24 mouse cellular contexts compared by ENCODE assay signal in genomic region chr6:82078875-82079274, GRCm38 (mm10). TPM values are rescaled to one million over a fixed set of nuclear protein-coding genes. Genes with fewer than 3 reads are reported as not detected.
DNase-seq lines count a peak whose midpoint lies in the region; ATAC-seq and TF ChIP-seq lines count a peak whose summit lies in the region.
"Had no signal": no experiment of that assay in that cellular context is flagged by ENCODE, and none has a peak within 500 bp of the region (broad histone marks: within the 10 kb centered on the region; RNA-seq: fewer than 3 reads in every experiment).

No protein-coding gene starts in this region.

- peaks cover 2% of the 10 kb centered on the region for H3K4me1 ChIP-seq in heart, adult 2 months (ENCODE audit: control insufficient read depth, insufficient read depth, low read length)
- peaks cover 9% of the 10 kb centered on the region; the same call in 1 of the 2 replicates for H3K4me1 ChIP-seq in liver, adult 2 months (ENCODE audit: control insufficient read depth, insufficient read depth, low read length)
- no peaks in the 10 kb centered on the region for H3K4me1 ChIP-seq in liver, embryonic 11.5 days (replicated peaks; ENCODE audit: control insufficient read depth, insufficient read depth, low read length)
- peaks cover 5% of the 10 kb centered on the region for H3K4me1 ChIP-seq in brown adipose tissue, adult 24 weeks (ENCODE audit: control insufficient read depth, insufficient read depth, insufficient read length, low read length)

- peak overlapping the region; percentile 2; the same call in 1 of the 2 replicates for H3K27ac ChIP-seq in heart, adult 2 months
- 0 out of 2 replicates have a peak overlapping the region, but pooled peaks have one; percentile 34 for H3K27ac ChIP-seq in liver, adult 2 months (replicated peaks; ENCODE audit: insufficient read depth, low read depth, low read length)
- H3K27ac ChIP-seq in liver, embryonic 11.5 days (ENCODE audit: low read depth, low read length) = no peak overlapping the region
- H3K27ac ChIP-seq in brown adipose tissue, adult 24 weeks (replicated peaks; ENCODE audit: low read depth, low read length) = peak overlapping the region; percentile 42; the same call in 1 of the 2 replicates

- peak; percentile 33 for TF ChIP-seq CTCF in heart, adult 2 months (IDR thresholded peaks at IDR 0.05)
- no peak for TF ChIP-seq CTCF in liver, adult 2 months (IDR thresholded peaks at IDR 0.05; ENCODE audit: low read depth, low read length)

- no peak for TF ChIP-seq EP300 in heart, adult 2 months (IDR thresholded peaks at IDR 0.05; ENCODE audit: insufficient read depth, low read depth, low read length)

- H3K4me2 ChIP-seq in liver, embryonic 11.5 days = no peak overlapping the region

- ATAC-seq in liver, embryonic 11.5 days (replicated peaks; ENCODE audit: low FRiP score) = no peak
- ATAC-seq: activated CD4-positive, CD25-positive, alpha-beta regulatory T cell, adult 4 months; CD4-positive, CD25-positive, alpha-beta regulatory T cell, adult 4 months; Patski had no signal

- no peak overlapping the region for H3K9ac ChIP-seq in heart, adult 2 months (ENCODE audit: low read depth, low read length)
- no peak overlapping the region for H3K9ac ChIP-seq in liver, adult 2 months (ENCODE audit: low read depth, low read length)
- no peak overlapping the region for H3K9ac ChIP-seq in liver, embryonic 11.5 days (ENCODE audit: low read depth, low read length)

- DNase-seq in heart, adult 11 months = peak; percentile 90
- no peak for DNase-seq in heart, postnatal 36 days
- no peak for DNase-seq in heart, adult 2 months
- DNase-seq in heart, postnatal 14 days = no peak
- peak; percentile 50 for DNase-seq in liver, adult 2 months (ENCODE audit: extremely low read depth, low read depth, low spot score)
- no peak for DNase-seq in liver, embryonic 11.5 days (ENCODE audit: low spot score)
- no peak for DNase-seq in gastrocnemius, postnatal 10 days
- DNase-seq: adrenal gland, adult 2 months; adrenal gland, adult 8-10 months; adrenal gland, postnatal 10 days; adrenal gland, postnatal 14 days; adrenal gland, postnatal 25 days; adrenal gland, postnatal 36 days; B cell, adult 2 months; cerebellum, adult 11 months; cerebellum, adult 11-12 months; cerebellum, adult 18-20 months had no signal

- 65% methylated on average over 4 of the region's 4 CpGs for WGBS in heart, adult 2 months
- WGBS in liver, adult 2 months = 31% methylated on average over 4 of the region's 4 CpGs
- 93% methylated on average over 4 of the region's 4 CpGs for WGBS in liver, embryonic 11.5 days

- no peak for TF ChIP-seq POLR2A in heart, adult 2 months (IDR thresholded peaks at IDR 0.05; ENCODE audit: insufficient read depth, low read depth, low read length)
- no peak for TF ChIP-seq POLR2A in liver, adult 2 months (IDR thresholded peaks at IDR 0.05; ENCODE audit: extremely low read depth, insufficient read depth, low read length)

- peaks cover 6% of the 10 kb centered on the region for H3K36me3 ChIP-seq in heart, adult 2 months (ENCODE audit: control insufficient read depth, insufficient read depth, low read length)
- H3K36me3 ChIP-seq in liver, adult 2 months (ENCODE audit: control insufficient read depth, insufficient read depth, low read length) = peaks cover 57% of the 10 kb centered on the region
- no peaks in the 10 kb centered on the region; the same call in 1 of the 2 replicates for H3K36me3 ChIP-seq in liver, embryonic 11.5 days (ENCODE audit: control insufficient read depth, insufficient read depth, low read length)
- H3K36me3 ChIP-seq: G1E had no signal

- H3K4me3 ChIP-seq in heart, adult 2 months = no peak overlapping the region
- no peak overlapping the region for H3K4me3 ChIP-seq in liver, adult 2 months (ENCODE audit: insufficient read depth, low read depth, low read length)
- H3K4me3 ChIP-seq in liver, embryonic 11.5 days (ENCODE audit: low read depth, low read length) = no peak overlapping the region
- H3K4me3 ChIP-seq in brown adipose tissue, adult 24 weeks (ENCODE audit: insufficient read depth, low read depth, low read length) = no peak overlapping the region

- H3K9me3 ChIP-seq in liver, embryonic 11.5 days (ENCODE audit: control insufficient read depth, low read length) = no peaks in the 10 kb centered on the region

- no peaks in the 10 kb centered on the region for H3K79me2 ChIP-seq in heart, adult 2 months (replicated peaks; ENCODE audit: control insufficient read depth, insufficient read depth, low read length)
- peaks cover 12% of the 10 kb centered on the region; the same call in 1 of the 2 replicates for H3K79me2 ChIP-seq in liver, adult 2 months (ENCODE audit: control insufficient read depth, insufficient read depth, low read length)

- intact Hi-C loops in heart, postnatal 36 days (cut with DNase I) = no loop called here
- intact Hi-C loops in heart, adult 2 months (cut with DNase I) = no loop called here
- intact Hi-C loops in heart, postnatal 14 days (cut with DNase I) = no loop called here

- H3K27me3 ChIP-seq in heart, adult 2 months (ENCODE audit: control insufficient read depth, insufficient read depth, low read length) = no peaks in the 10 kb centered on the region
- no peaks in the 10 kb centered on the region for H3K27me3 ChIP-seq in liver, adult 2 months (ENCODE audit: control insufficient read depth, insufficient read depth, low read length)
- H3K27me3 ChIP-seq in liver, embryonic 11.5 days (replicated peaks; ENCODE audit: control insufficient read depth, insufficient read depth, low read length) = no peaks in the 10 kb centered on the region
- H3K27me3 ChIP-seq: CH12.LX, Patski had no signal

RNA-seq across cellular contexts. Expression of gene Eva1a, which starts 38.0 kb away (rescaled TPM):
- 1 to 10 TPM; 2.6 to 2.8 TPM for total RNA-seq in heart, postnatal 36 days (2021)
- 1 to 10 TPM; 1.8 to 2.4 TPM for total RNA-seq in heart, adult 2 months (2021)
- 2.0 and 2.5 TPM in 2 replicates for polyA plus RNA-seq in heart, adult 2 months (2012; rRNA removed)
- 1 to 10 TPM; 3.7 to 5.2 TPM for total RNA-seq in heart, postnatal 14 days (2021)
- 97.7 and 104 TPM in 2 replicates for total RNA-seq in liver, adult 2 months (2014; rRNA removed)
- 75.4 and 87.4 TPM in 2 replicates for polyA plus RNA-seq in liver, adult 2 months (2012; rRNA removed)
- polyA plus RNA-seq in liver, embryonic 11.5 days (2014; fragmentation: Nextera tagmentation; extraction: Ambion mirVana) = 4.2 and 4.6 TPM in 2 replicates
- polyA plus RNA-seq in brown adipose tissue, adult 24 weeks (2012; ENCODE audit: insufficient read depth, insufficient read length, missing spikeins) = 0.83 and 2.1 TPM in 2 replicates
- total RNA-seq in gastrocnemius, postnatal 10 days (2021) = 1 to 10 TPM; 2.0 to 2.1 TPM
- total RNA-seq: CH12.LX, MEL had no signal
- polyA plus RNA-seq: activated CD4-positive, CD25-positive, alpha-beta regulatory T cell, adult 4 months; CD4-positive, CD25-positive, alpha-beta regulatory T cell, adult 4 months; G1E had no signal

Comparison
In these comparisons a context has a peak if more than half of its experiments do, and no peak if none do; other contexts are left out.
1. DNase-seq: peak in heart, adult 11 months (single experiment) and liver, adult 2 months (single experiment); none in heart, postnatal 36 days (0 of 2), heart, adult 2 months (0 of 2), heart, postnatal 14 days (0 of 2), liver, embryonic 11.5 days (single experiment) and gastrocnemius, postnatal 10 days (single experiment).
2. RNA of gene Eva1a, which starts 38.0 kb away (total RNA-seq): 97.7 to 104 TPM in liver, adult 2 months; 3.7 to 5.2 TPM in heart, postnatal 14 days, 2.6 to 2.8 TPM in heart, postnatal 36 days, 1.8 to 2.4 TPM in heart, adult 2 months and 2.0 to 2.1 TPM in gastrocnemius, postnatal 10 days; every median in the first group is over 10 times any median in the second.